In genomic region chr14:32856246-32856645, GRCm38 (mm10) we compare ENCODE assay signal across 8 mouse cellular contexts. TPM values are rescaled to one million over a fixed set of nuclear protein-coding genes. Genes with fewer than 3 reads are reported as not detected.
DNase-seq lines count a peak whose midpoint lies in the region; ATAC-seq and TF ChIP-seq lines count a peak whose summit lies in the region.

No protein-coding gene starts in this region.

- H3K36me3 ChIP-seq in kidney, embryonic 14.5 days (ENCODE audit: control insufficient read depth, insufficient read depth, low read length) = no peaks in the 10 kb centered on the region
- H3K36me3 ChIP-seq in forebrain, embryonic 10.5 days (replicated peaks) = no peaks in the 10 kb centered on the region
- H3K36me3 ChIP-seq in intestine, embryonic 15.5 days = no peaks in the 10 kb centered on the region
- H3K36me3 ChIP-seq in midbrain, postnatal 0 days (ENCODE audit: insufficient read depth, low read length) = no peaks in the 10 kb centered on the region

- no peak for DNase-seq in kidney, adult 11 months
- no peak for DNase-seq in forebrain, embryonic 10.5 days (ENCODE audit: extremely low spot score, low spot score)
- no peak for DNase-seq in midbrain, postnatal 0 days (ENCODE audit: low spot score)
- DNase-seq in cerebellum, postnatal 25 days = no peak
- no peak for DNase-seq in frontal cortex, postnatal 36 days (ENCODE audit: low spot score in 2 of 2)

- H3K9ac ChIP-seq in kidney, embryonic 14.5 days (ENCODE audit: low read depth, low read length) = peak overlapping the region; percentile 82; the same call in 1 of the 2 replicates
- no peak overlapping the region for H3K9ac ChIP-seq in intestine, embryonic 15.5 days
- no peak overlapping the region for H3K9ac ChIP-seq in midbrain, postnatal 0 days (replicated peaks; ENCODE audit: low read length, poor library complexity, severe bottlenecking)

- peaks cover 17% of the 10 kb centered on the region; the same call in 1 of the 2 replicates for H3K4me1 ChIP-seq in kidney, embryonic 14.5 days (ENCODE audit: control insufficient read depth, insufficient read depth, low read length)
- H3K4me1 ChIP-seq in forebrain, embryonic 10.5 days = peaks cover 27% of the 10 kb centered on the region
- H3K4me1 ChIP-seq in intestine, embryonic 15.5 days (replicated peaks) = peaks cover 18% of the 10 kb centered on the region
- 0 out of 2 replicates have a peak, but pooled peaks cover 3% of the 10 kb centered on the region for H3K4me1 ChIP-seq in midbrain, postnatal 0 days (ENCODE audit: insufficient read depth, low read length)

- no peak; the same call in 1 of the 2 replicates for ATAC-seq in kidney, embryonic 14.5 days (ENCODE audit: low FRiP score, low TSS enrichment)
- ATAC-seq in intestine, embryonic 15.5 days = 0 out of 2 replicates have a peak, but pooled peaks have one; percentile 22
- ATAC-seq in midbrain, postnatal 0 days (ENCODE audit: low FRiP score) = no peak
- no peak for ATAC-seq in megakaryocyte progenitor cell, adult 5-6 weeks (replicated peaks; ENCODE audit: poor library complexity)

- H3K4me2 ChIP-seq in kidney, embryonic 14.5 days (replicated peaks; ENCODE audit: low read depth, low read length) = peak overlapping the region; percentile 87
- H3K4me2 ChIP-seq in intestine, embryonic 15.5 days (replicated peaks) = peak overlapping the region; percentile 90
- peak overlapping the region; percentile 98 for H3K4me2 ChIP-seq in midbrain, postnatal 0 days (ENCODE audit: low read depth, low read length, poor library complexity, severe bottlenecking)

- H3K9me3 ChIP-seq in kidney, embryonic 14.5 days (ENCODE audit: control insufficient read depth, low read length) = no peaks in the 10 kb centered on the region
- no peaks in the 10 kb centered on the region for H3K9me3 ChIP-seq in forebrain, embryonic 10.5 days
- H3K9me3 ChIP-seq in intestine, embryonic 15.5 days = no peaks in the 10 kb centered on the region
- no peaks in the 10 kb centered on the region for H3K9me3 ChIP-seq in midbrain, postnatal 0 days (ENCODE audit: low read length)

- H3K4me3 ChIP-seq in kidney, embryonic 14.5 days (ENCODE audit: low read length) = peak overlapping the region; percentile 59
- peak overlapping the region; percentile 66 for H3K4me3 ChIP-seq in forebrain, embryonic 10.5 days
- peak overlapping the region; percentile 63 for H3K4me3 ChIP-seq in intestine, embryonic 15.5 days (replicated peaks)
- H3K4me3 ChIP-seq in midbrain, postnatal 0 days (ENCODE audit: low read depth, low read length) = peak overlapping the region; percentile 50

- WGBS in kidney, embryonic 14.5 days = 36% methylated on average over 5 of the region's 5 CpGs
- 46% methylated on average over 5 of the region's 5 CpGs for WGBS in forebrain, embryonic 10.5 days
- WGBS in intestine, embryonic 15.5 days = 25% methylated on average over 5 of the region's 5 CpGs
- WGBS in midbrain, postnatal 0 days = 44% methylated on average over 5 of the region's 5 CpGs

- H3K27ac ChIP-seq in kidney, embryonic 14.5 days (ENCODE audit: low read depth, low read length) = no peak overlapping the region
- no peak overlapping the region for H3K27ac ChIP-seq in forebrain, embryonic 10.5 days
- peak overlapping the region; percentile 67; the same call in 1 of the 2 replicates for H3K27ac ChIP-seq in intestine, embryonic 15.5 days
- H3K27ac ChIP-seq in midbrain, postnatal 0 days (ENCODE audit: low read depth, low read length) = no peak overlapping the region

- TF ChIP-seq CTCF in midbrain, postnatal 0 days (IDR thresholded peaks at IDR 0.05) = no peak

- peaks cover 7% of the 10 kb centered on the region; the same call in 1 of the 2 replicates for H3K27me3 ChIP-seq in kidney, embryonic 14.5 days (ENCODE audit: control insufficient read depth, insufficient read depth, low read length)
- peaks cover 41% of the 10 kb centered on the region for H3K27me3 ChIP-seq in forebrain, embryonic 10.5 days (ENCODE audit: poor library complexity, severe bottlenecking)
- no peaks in the 10 kb centered on the region for H3K27me3 ChIP-seq in intestine, embryonic 15.5 days (replicated peaks)
- peaks cover 10% of the 10 kb centered on the region; the same call in 1 of the 2 replicates for H3K27me3 ChIP-seq in midbrain, postnatal 0 days (ENCODE audit: insufficient read depth, low read length)

RNA-seq across cellular contexts. Expression of gene Vstm4, which starts 0.3 kb away (rescaled TPM):
- 21.2 and 35.4 TPM in 2 replicates for polyA plus RNA-seq in kidney, embryonic 14.5 days (2014; fragmentation: Nextera tagmentation; extraction: Ambion mirVana)
- 1.5 and 2.1 TPM in 2 replicates for polyA plus RNA-seq in forebrain, embryonic 10.5 days (2016; fragmentation: Nextera tagmentation; extraction: Ambion mirVana)
- 25.2 and 26.7 TPM in 2 replicates for polyA plus RNA-seq in intestine, embryonic 15.5 days (2015; fragmentation: Nextera tagmentation; extraction: Ambion mirVana)
- 9.2 and 11.0 TPM in 2 replicates for total RNA-seq in midbrain, postnatal 0 days (2014; rRNA removed)
- polyA plus RNA-seq in midbrain, postnatal 0 days (2015; fragmentation: Nextera tagmentation; extraction: Ambion mirVana) = 11.4 and 13.8 TPM in 2 replicates
- not detected in 2 replicates for total RNA-seq in megakaryocyte progenitor cell, adult 5-6 weeks (2015)
- 0.03 TPM in 1 of 2 replicates, not detected in the other for total RNA-seq in megakaryocyte progenitor cell, adult 5-6 weeks (2017)

RNA-seq across cellular contexts. Expression of gene Fam170b, which starts 22.5 kb away (rescaled TPM):
- 0.14 TPM in 1 of 2 replicates, not detected in the other for polyA plus RNA-seq in kidney, embryonic 14.5 days (2014; fragmentation: Nextera tagmentation; extraction: Ambion mirVana)
- polyA plus RNA-seq in forebrain, embryonic 10.5 days (2016; fragmentation: Nextera tagmentation; extraction: Ambion mirVana) = not detected in 2 replicates
- polyA plus RNA-seq in intestine, embryonic 15.5 days (2015; fragmentation: Nextera tagmentation; extraction: Ambion mirVana) = 0.06 and 0.11 TPM in 2 replicates
- not detected in 2 replicates for total RNA-seq in midbrain, postnatal 0 days (2014; rRNA removed)
- not detected in 2 replicates for polyA plus RNA-seq in midbrain, postnatal 0 days (2015; fragmentation: Nextera tagmentation; extraction: Ambion mirVana)
- total RNA-seq in megakaryocyte progenitor cell, adult 5-6 weeks (2015) = not detected in 2 replicates
- not detected in 2 replicates for total RNA-seq in megakaryocyte progenitor cell, adult 5-6 weeks (2017)
